14 mouse cellular contexts compared by ENCODE assay signal in genomic region chr1:92144868-92145534, GRCm38 (mm10). TPM values are rescaled to one million over a fixed set of nuclear protein-coding genes. Genes with fewer than 3 reads are reported as not detected.
A peak's percentile ranks its signal among the peaks of the same experiment; 100 is the strongest.
DNase-seq lines count a peak whose midpoint lies in the region; ATAC-seq and TF ChIP-seq lines count a peak whose summit lies in the region.
"Had no signal": no experiment of that assay in that cellular context is flagged by ENCODE, and none has a peak within 500 bp of the region (broad histone marks: within the 10 kb centered on the region; RNA-seq: fewer than 3 reads in every experiment).

No protein-coding gene starts in this region.

- 79% methylated on average over 6 of the region's 6 CpGs for WGBS in heart, embryonic 11.5 days (ENCODE audit: insufficient replicate concordance)
- WGBS in limb, embryonic 15.5 days = 37% methylated on average over 6 of the region's 6 CpGs

- H3K9me3 ChIP-seq in heart, embryonic 11.5 days (replicated peaks; ENCODE audit: control insufficient read depth, low read length) = no peaks in the 10 kb centered on the region
- H3K9me3 ChIP-seq in limb, embryonic 15.5 days = no peaks in the 10 kb centered on the region
- H3K9me3 ChIP-seq: embryonic facial prominence, embryonic 12.5 days had no signal

- TF ChIP-seq CTCF in gastrocnemius, adult 2 months (IDR thresholded peaks at IDR 0.05) = no peak; the same call in 1 of the 2 replicates

- no peak for ATAC-seq in heart, embryonic 11.5 days (replicated peaks; ENCODE audit: insufficient number of reproducible peaks, low FRiP score, low TSS enrichment)
- no peak for ATAC-seq in limb, embryonic 15.5 days (ENCODE audit: insufficient number of reproducible peaks, low FRiP score, low TSS enrichment, low read depth)
- ATAC-seq: forebrain, postnatal 0 days; hindbrain, postnatal 0 days had no signal

- no peak overlapping the region for H3K4me2 ChIP-seq in heart, embryonic 11.5 days
- H3K4me2 ChIP-seq in limb, embryonic 15.5 days = no peak overlapping the region
- H3K4me2 ChIP-seq: embryonic facial prominence, embryonic 12.5 days had no signal

- H3K9ac ChIP-seq in heart, embryonic 11.5 days (ENCODE audit: low read depth, low read length) = no peak overlapping the region
- no peak overlapping the region for H3K9ac ChIP-seq in limb, embryonic 15.5 days
- H3K9ac ChIP-seq: embryonic facial prominence, embryonic 12.5 days; forebrain, postnatal 0 days; liver, embryonic 14.5 days had no signal

- no peak overlapping the region for H3K27ac ChIP-seq in heart, embryonic 11.5 days (ENCODE audit: low read depth, low read length)
- peak overlapping the region; percentile 67 for H3K27ac ChIP-seq in gastrocnemius, adult 2 months
- peak overlapping the region; percentile 76 for H3K27ac ChIP-seq in limb, embryonic 15.5 days
- H3K27ac ChIP-seq: embryonic facial prominence, embryonic 12.5 days; hindbrain, postnatal 0 days; liver, embryonic 14.5 days had no signal

- peaks cover 19% of the 10 kb centered on the region for H3K4me1 ChIP-seq in heart, embryonic 11.5 days (ENCODE audit: control insufficient read depth, insufficient read depth, low read length)
- peaks cover 25% of the 10 kb centered on the region for H3K4me1 ChIP-seq in limb, embryonic 15.5 days

- intact Hi-C loops in left cerebral cortex, postnatal 4 days (cut with DNase I) = no loop called here
- intact Hi-C loops in left cerebral cortex, postnatal 10 days (cut with DNase I) = no loop called here
- intact Hi-C loops in gastrocnemius, adult 2 months (cut with DNase I) = loop anchor here (5.0 kb wide), 1 partner anchor 32 kb away; no protein-coding TSS in a partner anchor

- no peak overlapping the region for H3K4me3 ChIP-seq in heart, embryonic 11.5 days (ENCODE audit: low read depth, low read length)
- H3K4me3 ChIP-seq in gastrocnemius, adult 2 months = no peak overlapping the region
- H3K4me3 ChIP-seq in limb, embryonic 15.5 days = no peak overlapping the region
- H3K4me3 ChIP-seq: embryonic facial prominence, embryonic 12.5 days; myocyte had no signal

- no peaks in the 10 kb centered on the region for H3K27me3 ChIP-seq in heart, embryonic 11.5 days (ENCODE audit: control insufficient read depth, insufficient read depth, low read length)
- H3K27me3 ChIP-seq in limb, embryonic 15.5 days = no peaks in the 10 kb centered on the region
- H3K27me3 ChIP-seq: embryonic facial prominence, embryonic 12.5 days had no signal

- DNase-seq in heart, adult 18-20 months = peak; percentile 18 to 26
- peak; percentile 31 for DNase-seq in left cerebral cortex, postnatal 4 days
- DNase-seq in left cerebral cortex, postnatal 10 days (ENCODE audit: extremely low spot score in 1 of 2, low spot score in 2 of 2) = no peak
- DNase-seq in gastrocnemius, adult 2 months = peak; percentile 78
- DNase-seq in lung, postnatal 14 days = no peak
- DNase-seq in cerebellum, postnatal 4 days (ENCODE audit: low spot score in 2 of 2) = no peak
- DNase-seq: forebrain, postnatal 0 days; thymus, adult 18-20 months had no signal

- no peaks in the 10 kb centered on the region; the same call in 1 of the 2 replicates for H3K36me3 ChIP-seq in heart, embryonic 11.5 days (ENCODE audit: control insufficient read depth, insufficient read depth, low read length)
- H3K36me3 ChIP-seq in limb, embryonic 15.5 days = peaks cover 7% of the 10 kb centered on the region

RNA-seq across cellular contexts. Expression of gene Hdac4, which starts 50.5 kb away (rescaled TPM):
- total RNA-seq in heart, adult 18-20 months (2021) = 10 to 100 TPM; 35.2 to 42.7 TPM
- 11.4 and 12.5 TPM in 2 replicates for polyA plus RNA-seq in heart, embryonic 11.5 days (2014; fragmentation: Nextera tagmentation; extraction: Ambion mirVana)
- total RNA-seq in left cerebral cortex, postnatal 4 days (2021) = 10 to 100 TPM; 78.6 to 81.6 TPM
- 10 to 100 TPM; 98.1 to 98.7 TPM for total RNA-seq in left cerebral cortex, postnatal 10 days (2021)
- total RNA-seq in gastrocnemius, adult 2 months (2021) = 10 to 100 TPM; 41.8 to 66.3 TPM
- polyA plus RNA-seq in limb, embryonic 15.5 days (2015; fragmentation: Nextera tagmentation; extraction: Ambion mirVana) = 22.4 and 24.1 TPM in 2 replicates

Comparison
In these comparisons a context has a peak if more than half of its experiments do, and no peak if none do; other contexts are left out.
1. DNase-seq: peak in heart, adult 18-20 months (2 of 2), left cerebral cortex, postnatal 4 days (single experiment) and gastrocnemius, adult 2 months (single experiment); none in left cerebral cortex, postnatal 10 days (0 of 2), lung, postnatal 14 days (single experiment) and cerebellum, postnatal 4 days (0 of 2).